Mouse (Mus musculus) midbrain, embryonic 13.5 days (tissue): ENCODE results near the gene Foxk1. TPM values are rescaled to one million over a fixed set of nuclear protein-coding genes. Genes with fewer than 3 reads are reported as not detected.

ENCODE experiments used
- ATAC-seq: fragments of 200-750 bp; cut with Nextera tagmentation; 2 replicates; pipeline ENCODE4 v1.8.0; 2017; ENCODE audit warnings: mild to moderate bottlenecking, moderate TSS enrichment, moderate library complexity
- H3K27ac ChIP-seq: fragments of 300-500 bp; sonication (generic); 2 replicates; pipeline ENCODE4 v1.5.1; 2015; ENCODE audit warnings: inconsistent platforms, mild to moderate bottlenecking, moderate library complexity
- H3K27me3 ChIP-seq: fragments of 300-500 bp; sonication (generic); 2 replicates; pipeline ENCODE4 v1.6.1; 2015; ENCODE audit warnings: mild to moderate bottlenecking, inconsistent platforms
- H3K36me3 ChIP-seq: fragments of 300-500 bp; sonication (generic); 2 replicates; pipeline ENCODE4 v1.6.1; 2015; ENCODE audit warnings: mild to moderate bottlenecking, inconsistent platforms
- H3K4me1 ChIP-seq: fragments of 300-500 bp; sonication (generic); replicated peaks from 2 replicates; pipeline ENCODE4 v1.6.1; 2015; ENCODE audit warnings: inconsistent platforms
- H3K4me2 ChIP-seq: fragments of 300-500 bp; sonication (generic); replicated peaks from 2 replicates; pipeline ENCODE4 v1.6.1; 2015; ENCODE audit warnings: moderate library complexity, mild to moderate bottlenecking, inconsistent platforms
- H3K4me3 ChIP-seq: fragments of 300-500 bp; sonication (generic); replicated peaks from 2 replicates; pipeline ENCODE4 v1.5.1; 2015; ENCODE audit warnings: mild to moderate bottlenecking, inconsistent platforms
- H3K9ac ChIP-seq: fragments of 300-500 bp; sonication (generic); replicated peaks from 2 replicates; pipeline ENCODE4 v1.6.1; 2015; ENCODE audit warnings: mild to moderate bottlenecking, inconsistent platforms
- H3K9me3 ChIP-seq: fragments of 300-500 bp; sonication (generic); 2 replicates; pipeline ENCODE4 v1.6.1; 2016; ENCODE audit warnings: mild to moderate bottlenecking, inconsistent platforms
- WGBS: fragments of 180-500 bp; shearing (Covaris S2); methylation state at CpG from one replicate; pipeline ENCODE4 v1.1.7; 2015; 5-methylcytosine and 5-hydroxymethylcytosine counted together
- polyA plus RNA-seq: library from polyadenylated mRNA; unstranded; fragments of >200 nt; fragmentation: Nextera tagmentation; extraction: Ambion mirVana; gene quantifications from 2 replicates; pipeline ENCODE4 v1.2.1, GENCODE M21; 2015

Gene Foxk1
- polyA plus RNA-seq, 1 experiment from 2014 or later: 5.1 TPM

GRCm38 (mm10) chr5:142424627-142425349, 23.5 kb downstream of the Foxk1 start:
- ATAC-seq: no peak
- 84% methylated on average over 13 of the region's 13 CpGs for WGBS
- Histone ChIP-seq H3K4me3 (no peak overlapping the region), H3K27ac (peak overlapping the region; percentile 56; the same call in 1 of the 2 replicates), H3K9me3 (no peaks in the 10 kb centered on the region), H3K4me2 (no peak overlapping the region), H3K9ac (0 out of 2 replicates have a peak overlapping the region, but pooled peaks have one; percentile 14), H3K4me1 (peaks cover 57% of the 10 kb centered on the region), H3K27me3 (no peaks in the 10 kb centered on the region), H3K36me3 (peaks cover 17% of the 10 kb centered on the region)

GRCm38 (mm10) chr5:142426476-142426875, 25.2 kb downstream of the Foxk1 start:
- H3K9me3 ChIP-seq: no peaks in the 10 kb centered on the region
- H3K27me3 ChIP-seq: no peaks in the 10 kb centered on the region
- no peak overlapping the region for H3K27ac ChIP-seq
- WGBS: 100% methylated on average over 2 of the region's 2 CpGs
- 0 out of 2 replicates have a peak, but pooled peaks cover 13% of the 10 kb centered on the region for H3K36me3 ChIP-seq
- H3K9ac ChIP-seq: no peak overlapping the region
- H3K4me1 ChIP-seq: peaks cover 60% of the 10 kb centered on the region
- no peak overlapping the region for H3K4me3 ChIP-seq
- no peak for ATAC-seq
- H3K4me2 ChIP-seq: no peak overlapping the region

GRCm38 (mm10) chr5:142427876-142428275, 26.6 kb downstream of the Foxk1 start:
- 44% methylated on average over 10 of the region's 10 CpGs for WGBS
- Histone ChIP-seq H3K27me3 (no peaks in the 10 kb centered on the region), H3K9ac (no peak overlapping the region), H3K36me3 (0 out of 2 replicates have a peak, but pooled peaks cover 14% of the 10 kb centered on the region), H3K27ac (no peak overlapping the region), H3K4me3 (no peak overlapping the region), H3K4me1 (peaks cover 62% of the 10 kb centered on the region), H3K4me2 (no peak overlapping the region), H3K9me3 (no peaks in the 10 kb centered on the region)
- ATAC-seq: no peak

GRCm38 (mm10) chr5:142428691-142429090, 27.4 kb downstream of the Foxk1 start:
- Histone ChIP-seq H3K36me3 (0 out of 2 replicates have a peak, but pooled peaks cover 14% of the 10 kb centered on the region), H3K27me3 (no peaks in the 10 kb centered on the region), H3K9ac (no peak overlapping the region), H3K4me3 (no peak overlapping the region), H3K9me3 (no peaks in the 10 kb centered on the region), H3K4me2 (no peak overlapping the region), H3K4me1 (peaks cover 54% of the 10 kb centered on the region), H3K27ac (no peak overlapping the region)
- no peak for ATAC-seq
- WGBS: 72% methylated on average over 6 of the region's 6 CpGs

GRCm38 (mm10) chr5:142431029-142431428, 29.7 kb downstream of the Foxk1 start:
- H3K27ac ChIP-seq: no peak overlapping the region
- ATAC-seq: no peak

GRCm38 (mm10) chr5:142431811-142432434, 30.6 kb downstream of the Foxk1 start:
- no peak overlapping the region for H3K4me3 ChIP-seq
- H3K4me1 ChIP-seq: peaks cover 29% of the 10 kb centered on the region
- peaks cover 30% of the 10 kb centered on the region for H3K36me3 ChIP-seq
- no peak overlapping the region for H3K27ac ChIP-seq
- H3K4me2 ChIP-seq: no peak overlapping the region
- ATAC-seq: no peak
- H3K27me3 ChIP-seq: no peaks in the 10 kb centered on the region
- 84% methylated on average over 9 of the region's 9 CpGs for WGBS
- no peaks in the 10 kb centered on the region for H3K9me3 ChIP-seq
- H3K9ac ChIP-seq: no peak overlapping the region

More at GRCm38 (mm10) chr5:142431029-142431428, 29.7 kb downstream of the Foxk1 start:
- H3K4me2 ChIP-seq: no peak overlapping the region
- peaks cover 36% of the 10 kb centered on the region for H3K4me1 ChIP-seq
- H3K27me3 ChIP-seq: no peaks in the 10 kb centered on the region
- H3K9ac ChIP-seq: no peak overlapping the region
- 79% methylated on average over 12 of the region's 12 CpGs for WGBS
- H3K4me3 ChIP-seq: no peak overlapping the region
- H3K9me3 ChIP-seq: no peaks in the 10 kb centered on the region
- peaks cover 22% of the 10 kb centered on the region for H3K36me3 ChIP-seq

- Histone ChIP-seq H3K9me3 (no peaks in the 10 kb centered on the region), H3K4me1 (peaks cover 21% of the 10 kb centered on the region), H3K4me3 (no peak overlapping the region), H3K36me3 (peaks cover 35% of the 10 kb centered on the region), H3K27me3 (no peaks in the 10 kb centered on the region), H3K9ac (no peak overlapping the region; the same call in 1 of the 2 replicates), H3K4me2 (no peak overlapping the region), H3K27ac (no peak overlapping the region)
- WGBS: 93% methylated on average over 4 of the region's 4 CpGs
- no peak for ATAC-seq
Measured at GRCm38 (mm10) chr5:142432695-142433094, 31.4 kb downstream of the Foxk1 start.

- H3K4me2 ChIP-seq: no peak overlapping the region
- H3K27me3 ChIP-seq: no peaks in the 10 kb centered on the region
- H3K4me1 ChIP-seq: peaks cover 19% of the 10 kb centered on the region; the same call in 1 of the 2 replicates
- no peak overlapping the region for H3K4me3 ChIP-seq
- ATAC-seq: no peak
- no peaks in the 10 kb centered on the region for H3K9me3 ChIP-seq
- H3K27ac ChIP-seq: no peak overlapping the region
- H3K9ac ChIP-seq: no peak overlapping the region
- 85% methylated on average over 5 of the region's 5 CpGs for WGBS
- peaks cover 47% of the 10 kb centered on the region for H3K36me3 ChIP-seq
Measured at GRCm38 (mm10) chr5:142434052-142434451, 32.8 kb downstream of the Foxk1 start.

- H3K4me2 ChIP-seq: no peak overlapping the region
- H3K9me3 ChIP-seq: no peaks in the 10 kb centered on the region
- H3K27ac ChIP-seq: no peak overlapping the region
- H3K4me1 ChIP-seq: peaks cover 29% of the 10 kb centered on the region
- no peak for ATAC-seq
- H3K4me3 ChIP-seq: no peak overlapping the region
- H3K27me3 ChIP-seq: no peaks in the 10 kb centered on the region
- H3K9ac ChIP-seq: no peak overlapping the region
- WGBS: 97% methylated on average over 15 of the region's 15 CpGs
- H3K36me3 ChIP-seq: peaks cover 47% of the 10 kb centered on the region
Measured at GRCm38 (mm10) chr5:142435736-142436135, 34.4 kb downstream of the Foxk1 start.

GRCm38 (mm10) chr5:142438380-142438938, 37.2 kb downstream of the Foxk1 start:
- H3K27ac ChIP-seq: no peak overlapping the region
- no peaks in the 10 kb centered on the region for H3K27me3 ChIP-seq
- H3K9me3 ChIP-seq: no peaks in the 10 kb centered on the region
- no peak overlapping the region for H3K4me3 ChIP-seq
- peaks cover 39% of the 10 kb centered on the region for H3K36me3 ChIP-seq
- H3K9ac ChIP-seq: no peak overlapping the region
- 90% methylated on average over 16 of the region's 16 CpGs for WGBS
- ATAC-seq: no peak
- no peak overlapping the region for H3K4me2 ChIP-seq
- peaks cover 40% of the 10 kb centered on the region for H3K4me1 ChIP-seq

- Histone ChIP-seq H3K9me3 (no peaks in the 10 kb centered on the region), H3K4me2 (peak overlapping the region; percentile 51), H3K4me1 (peaks cover 53% of the 10 kb centered on the region), H3K9ac (no peak overlapping the region; the same call in 1 of the 2 replicates), H3K4me3 (peak overlapping the region; percentile 22), H3K27ac (peak overlapping the region; percentile 83), H3K36me3 (peaks cover 35% of the 10 kb centered on the region), H3K27me3 (no peaks in the 10 kb centered on the region)
- 1% methylated on average over 12 of the region's 12 CpGs for WGBS
- ATAC-seq: peak; percentile 76
Measured at GRCm38 (mm10) chr5:142439911-142440432, 38.7 kb downstream of the Foxk1 start.
